Comparison of ENCODE assay signal across 30 mouse cellular contexts in the genomic region with DNA sequence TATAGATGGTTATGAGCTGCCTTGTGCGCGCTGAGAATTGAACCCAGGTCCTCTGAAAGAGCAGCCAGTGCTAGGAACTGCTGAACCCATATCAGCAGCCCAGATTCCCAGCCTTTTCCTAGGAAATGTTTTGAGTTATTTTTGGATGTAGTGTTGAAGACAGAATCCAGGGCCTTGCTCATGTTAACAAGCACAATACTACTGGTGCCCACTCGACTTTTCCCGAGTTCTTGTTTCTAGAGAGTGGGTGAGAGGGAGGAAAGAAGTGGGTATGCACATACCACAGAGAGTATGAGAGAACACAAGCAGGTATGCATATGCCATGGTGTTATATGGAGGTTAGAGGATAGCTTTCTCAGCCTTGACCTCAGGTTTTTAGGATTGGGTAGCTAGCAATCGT.
"Had no signal": no experiment of that assay in that cellular context is flagged by ENCODE, and none has a peak within 500 bp of the region (broad histone marks: within the 10 kb centered on the region; RNA-seq: fewer than 3 reads in every experiment).

No protein-coding gene starts in this region.

- H3K4me1 ChIP-seq: limb, embryonic 10.5 days; limb, embryonic 12.5 days; limb, embryonic 13.5 days; limb, embryonic 15.5 days; liver, embryonic 12.5 days; liver, embryonic 13.5 days; liver, embryonic 15.5 days; lung, embryonic 15.5 days; megakaryocyte, embryonic 14.5 days; midbrain, embryonic 10.5 days; midbrain, embryonic 12.5 days; midbrain, embryonic 13.5 days; midbrain, embryonic 15.5 days; neural tube, embryonic 12.5 days had no signal

- H3K27me3 ChIP-seq: limb, embryonic 12.5 days; limb, embryonic 13.5 days; limb, embryonic 15.5 days; liver, embryonic 12.5 days; liver, embryonic 13.5 days; liver, embryonic 15.5 days; lung, embryonic 15.5 days; megakaryocyte, embryonic 14.5 days; midbrain, embryonic 12.5 days; midbrain, embryonic 13.5 days; midbrain, embryonic 15.5 days; neural tube, embryonic 12.5 days had no signal

- H3K4me2 ChIP-seq: limb, embryonic 12.5 days; limb, embryonic 13.5 days; limb, embryonic 15.5 days; liver, embryonic 11.5 days; liver, embryonic 12.5 days; liver, embryonic 13.5 days; liver, embryonic 15.5 days; lung, embryonic 14.5 days; lung, embryonic 15.5 days; midbrain, embryonic 12.5 days; midbrain, embryonic 13.5 days; midbrain, embryonic 15.5 days; neural tube, embryonic 12.5 days had no signal

- H3K27ac ChIP-seq: limb, embryonic 10.5 days; limb, embryonic 12.5 days; limb, embryonic 13.5 days; limb, embryonic 15.5 days; liver, embryonic 12.5 days; liver, embryonic 13.5 days; liver, embryonic 14.5 days; liver, embryonic 15.5 days; lung, embryonic 15.5 days; macrophage; midbrain, embryonic 10.5 days; midbrain, embryonic 12.5 days; midbrain, embryonic 13.5 days; midbrain, embryonic 15.5 days; neural tube, embryonic 12.5 days had no signal

- H3K9ac ChIP-seq: limb, embryonic 12.5 days; limb, embryonic 13.5 days; limb, embryonic 15.5 days; liver, embryonic 12.5 days; liver, embryonic 13.5 days; liver, embryonic 14.5 days; liver, embryonic 15.5 days; liver, postnatal 0 days; lung, embryonic 14.5 days; lung, embryonic 15.5 days; midbrain, embryonic 12.5 days; midbrain, embryonic 13.5 days; midbrain, embryonic 15.5 days; neural tube, embryonic 12.5 days had no signal

- H3K4me3 ChIP-seq: limb, embryonic 10.5 days; limb, embryonic 12.5 days; limb, embryonic 13.5 days; limb, embryonic 15.5 days; liver, embryonic 12.5 days; liver, embryonic 13.5 days; liver, embryonic 15.5 days; lung, embryonic 15.5 days; megakaryocyte, embryonic 14.5 days; midbrain, embryonic 10.5 days; midbrain, embryonic 12.5 days; midbrain, embryonic 13.5 days; midbrain, embryonic 15.5 days; myocyte; neural tube, embryonic 12.5 days had no signal

- ATAC-seq: liver, embryonic 12.5 days; liver, postnatal 0 days; lung, postnatal 0 days; midbrain, embryonic 13.5 days; midbrain, embryonic 15.5 days; midbrain, embryonic 16.5 days had no signal

- H3K9me3 ChIP-seq: limb, embryonic 10.5 days; limb, embryonic 12.5 days; limb, embryonic 13.5 days; limb, embryonic 15.5 days; liver, embryonic 12.5 days; liver, embryonic 13.5 days; liver, embryonic 15.5 days; lung, embryonic 15.5 days; megakaryocyte, embryonic 14.5 days; midbrain, embryonic 10.5 days; midbrain, embryonic 12.5 days; midbrain, embryonic 13.5 days; midbrain, embryonic 15.5 days; neural tube, embryonic 12.5 days had no signal

- DNase-seq: left cerebral cortex, postnatal 4 days; liver; liver, embryonic 13.5 days; liver, postnatal 0 days; lung, adult 18-20 months; lung, adult 2 months; lung, embryonic 14.5 days; lung, postnatal 10 days; lung, postnatal 14 days; lung, postnatal 36 days; lung, postnatal 4 days had no signal
